Mouse (Mus musculus): Measurements from ENCODE around the gene Gmpr. TPM values are rescaled to one million over a fixed set of nuclear protein-coding genes. Genes with fewer than 3 reads are reported as not detected.

Gmpr gene
- total RNA-seq, 1 experiment from 2014 or later = 2.3 TPM

- no peak for ATAC-seq (ENCODE audit: extremely low read depth, insufficient number of reproducible peaks, low FRiP score, poor library complexity, severe bottlenecking)
Observed at GRCm38 (mm10) chr13:45530754-45531153, 23.5 kb downstream of the Gmpr start.

- no peak for ATAC-seq (ENCODE audit: extremely low read depth, insufficient number of reproducible peaks, low FRiP score, poor library complexity, severe bottlenecking)
Observed at GRCm38 (mm10) chr13:45535731-45536453, 28.6 kb downstream of the Gmpr start.

GRCm38 (mm10) chr13:45537110-45537509, 29.9 kb downstream of the Gmpr start:
- no peak for ATAC-seq (ENCODE audit: extremely low read depth, insufficient number of reproducible peaks, low FRiP score, poor library complexity, severe bottlenecking)

- ATAC-seq (ENCODE audit: extremely low read depth, insufficient number of reproducible peaks, low FRiP score, poor library complexity, severe bottlenecking) = no peak
Observed at GRCm38 (mm10) chr13:45538091-45538490, 30.8 kb downstream of the Gmpr start.

- no peak for ATAC-seq (ENCODE audit: extremely low read depth, insufficient number of reproducible peaks, low FRiP score, poor library complexity, severe bottlenecking)
Observed at GRCm38 (mm10) chr13:45538532-45539204, 31.4 kb downstream of the Gmpr start.

GRCm38 (mm10) chr13:45539205-45539568, 31.9 kb downstream of the Gmpr start:
- ATAC-seq (ENCODE audit: extremely low read depth, insufficient number of reproducible peaks, low FRiP score, poor library complexity, severe bottlenecking) = peak; percentile 25; the same call in 1 of the 2 replicates

GRCm38 (mm10) chr13:45545974-45546373, 38.7 kb downstream of the Gmpr start:
- no peak for ATAC-seq (ENCODE audit: extremely low read depth, insufficient number of reproducible peaks, low FRiP score, poor library complexity, severe bottlenecking)

- ATAC-seq (ENCODE audit: extremely low read depth, insufficient number of reproducible peaks, low FRiP score, poor library complexity, severe bottlenecking) = no peak
Observed at GRCm38 (mm10) chr13:45546946-45547345, 39.7 kb downstream of the Gmpr start.

GRCm38 (mm10) chr13:45547549-45547948, 40.3 kb downstream of the Gmpr start:
- no peak for ATAC-seq (ENCODE audit: extremely low read depth, insufficient number of reproducible peaks, low FRiP score, poor library complexity, severe bottlenecking)

- no peak for ATAC-seq (ENCODE audit: extremely low read depth, insufficient number of reproducible peaks, low FRiP score, poor library complexity, severe bottlenecking)
Observed at GRCm38 (mm10) chr13:45553674-45554073, 46.4 kb downstream of the Gmpr start.

- no peak for ATAC-seq (ENCODE audit: extremely low read depth, insufficient number of reproducible peaks, low FRiP score, poor library complexity, severe bottlenecking)
Observed at GRCm38 (mm10) chr13:45558367-45558766, 51.1 kb downstream of the Gmpr start.

- ATAC-seq (ENCODE audit: extremely low read depth, insufficient number of reproducible peaks, low FRiP score, poor library complexity, severe bottlenecking) = no peak
Observed at GRCm38 (mm10) chr13:45559258-45559657, 52.0 kb downstream of the Gmpr start.

GRCm38 (mm10) chr13:45560543-45560942, 53.3 kb downstream of the Gmpr start:
- no peak for ATAC-seq (ENCODE audit: extremely low read depth, insufficient number of reproducible peaks, low FRiP score, poor library complexity, severe bottlenecking)

GRCm38 (mm10) chr13:45562011-45562410, 54.8 kb downstream of the Gmpr start:
- no peak for ATAC-seq (ENCODE audit: extremely low read depth, insufficient number of reproducible peaks, low FRiP score, poor library complexity, severe bottlenecking)

GRCm38 (mm10) chr13:45564946-45565345, 57.7 kb downstream of the Gmpr start:
- no peak for ATAC-seq (ENCODE audit: extremely low read depth, insufficient number of reproducible peaks, low FRiP score, poor library complexity, severe bottlenecking)

GRCm38 (mm10) chr13:45569932-45570331, 62.7 kb downstream of the Gmpr start:
- no peak for ATAC-seq (ENCODE audit: extremely low read depth, insufficient number of reproducible peaks, low FRiP score, poor library complexity, severe bottlenecking)

GRCm38 (mm10) chr13:45571795-45572262, 64.6 kb downstream of the Gmpr start:
- peak; percentile 57; the same call in 1 of the 2 replicates for ATAC-seq (ENCODE audit: extremely low read depth, insufficient number of reproducible peaks, low FRiP score, poor library complexity, severe bottlenecking)

- no peak for ATAC-seq (ENCODE audit: extremely low read depth, insufficient number of reproducible peaks, low FRiP score, poor library complexity, severe bottlenecking)
Observed at GRCm38 (mm10) chr13:45572768-45573167, 65.5 kb downstream of the Gmpr start.

GRCm38 (mm10) chr13:45576185-45576584, 68.9 kb downstream of the Gmpr start:
- no peak for ATAC-seq (ENCODE audit: extremely low read depth, insufficient number of reproducible peaks, low FRiP score, poor library complexity, severe bottlenecking)

- ATAC-seq (ENCODE audit: extremely low read depth, insufficient number of reproducible peaks, low FRiP score, poor library complexity, severe bottlenecking) = no peak
Observed at GRCm38 (mm10) chr13:45577366-45577765, 70.1 kb downstream of the Gmpr start.
